Mouse (Mus musculus): ENCODE measurements around the gene Olfr718-ps1. TPM values are rescaled to one million over a fixed set of nuclear protein-coding genes. Genes with fewer than 3 reads are reported as not detected.

Olfr718-ps1 gene
- polyA plus RNA-seq (2012; rRNA removed), result not detected in 2 replicates

DNA sequence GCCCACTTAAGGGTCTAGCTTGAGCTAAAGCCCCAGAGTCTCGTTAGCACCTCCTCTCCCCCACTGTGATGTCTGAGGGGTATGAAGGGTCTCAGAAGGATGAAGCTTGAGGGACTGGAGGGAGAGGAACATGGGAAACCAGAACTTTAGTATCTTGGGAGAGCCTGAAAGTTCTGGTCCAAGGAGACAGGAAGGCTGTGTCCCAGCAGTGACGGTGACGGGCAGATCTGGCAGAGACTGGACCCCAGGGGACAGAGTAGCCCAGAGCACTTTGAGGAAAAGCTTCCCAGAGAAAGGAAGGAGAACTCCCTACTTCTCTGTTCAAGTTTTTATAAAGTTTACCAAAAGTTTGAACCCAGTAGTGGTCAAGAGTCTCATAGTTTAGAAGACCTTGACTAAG, at the start of gene Olfr718-ps1:
TSS of gene Olfr718-ps1 (minus strand) at position 101 of the 400 bp plus-strand sequence.

DNA sequence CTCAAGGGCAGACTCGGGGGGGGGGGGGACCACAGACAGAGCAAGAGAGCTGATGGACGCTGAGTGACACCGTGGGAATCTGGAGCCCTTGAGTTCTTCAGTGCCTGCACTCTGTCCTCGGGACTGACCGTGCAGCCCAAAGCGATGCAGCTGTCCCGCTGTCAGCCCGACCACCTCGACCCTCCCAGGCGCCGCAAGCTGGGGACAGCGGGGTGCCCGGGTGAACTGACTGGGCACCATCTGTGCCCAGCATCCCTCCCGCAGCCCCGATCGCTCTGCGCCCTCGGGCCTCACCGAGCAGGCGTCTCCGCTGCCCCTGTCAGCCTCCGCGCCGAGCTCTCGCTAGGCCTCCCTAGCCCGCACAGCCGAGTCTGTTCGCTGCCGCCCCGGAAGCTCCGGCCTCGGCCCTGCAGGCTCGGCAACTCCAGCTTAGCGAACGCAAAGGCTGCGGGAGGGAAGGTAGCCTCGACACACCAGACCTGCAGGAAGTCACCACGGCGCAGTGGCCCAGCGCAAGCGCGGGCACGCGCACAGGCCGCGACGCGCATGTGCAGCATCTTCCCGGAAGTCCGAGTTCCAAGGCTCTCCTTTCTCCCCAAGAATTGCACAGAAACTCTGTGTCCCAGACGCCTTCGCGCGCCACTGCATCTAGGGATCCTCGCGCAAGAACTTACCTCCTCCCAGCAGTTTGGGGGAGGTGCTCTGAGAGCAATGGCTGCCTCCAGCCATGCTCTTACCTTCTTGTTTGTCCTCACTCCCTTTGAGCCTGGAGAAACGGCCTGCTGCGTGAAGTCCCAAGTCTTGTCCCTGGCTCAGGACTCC, 33.1 kb upstream of the Olfr718-ps1 start, which contains the start of the genes Rbak and Spdye4b:
TSS of gene Rbak (minus strand) at position 521 of the 822 bp plus-strand sequence.
TSS of gene Spdye4b (plus strand) at position 763 of the 822 bp plus-strand sequence.

DNA sequence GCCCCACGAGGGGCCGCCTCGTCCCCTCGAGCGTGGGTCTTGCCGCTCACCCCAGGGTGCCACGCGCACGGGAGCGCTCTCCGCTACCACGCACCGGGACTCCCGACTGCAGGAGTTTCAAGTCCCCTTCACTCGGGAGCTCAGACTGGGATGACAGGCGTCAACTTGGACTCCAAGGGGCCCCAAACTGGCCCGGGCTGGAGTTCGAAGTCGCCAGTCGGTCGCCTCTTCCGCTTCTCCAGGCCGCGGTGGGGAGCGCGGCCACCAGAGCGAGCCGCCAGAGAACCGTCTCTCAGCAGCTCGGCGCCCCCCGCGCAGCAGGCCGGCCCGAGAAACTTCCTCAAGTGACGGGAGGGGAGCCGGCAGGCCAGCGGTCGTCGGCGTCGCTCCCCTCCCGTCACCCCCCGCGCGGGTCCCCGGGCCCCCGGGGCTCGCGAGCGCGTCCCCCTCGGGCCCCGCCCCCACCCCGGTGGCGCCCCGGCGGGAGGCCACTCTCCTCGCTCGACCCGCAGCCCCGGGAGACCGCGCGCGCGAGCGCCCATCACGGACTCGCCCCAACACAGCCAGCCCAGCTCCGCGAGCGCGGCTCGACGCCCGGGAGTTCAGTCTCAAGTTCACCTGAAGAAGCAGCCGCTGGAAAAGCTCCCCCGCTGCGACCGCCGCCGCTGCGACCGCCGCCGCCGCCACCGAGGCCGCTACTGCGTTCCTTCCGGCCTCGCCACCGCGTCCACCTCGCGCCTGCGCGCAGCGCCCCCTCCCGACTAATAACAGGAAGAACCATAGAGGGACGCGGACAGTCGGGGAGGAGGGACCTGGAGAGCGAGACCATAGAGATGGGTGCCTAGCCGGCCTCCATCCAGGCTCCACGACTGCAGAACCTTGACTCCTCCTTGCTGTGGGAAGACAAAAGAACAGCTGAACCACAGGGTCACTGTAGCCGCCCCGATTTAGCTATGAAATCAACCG, 34.8 kb downstream of the Olfr718-ps1 start, which contains the start of gene Rnf216:
TSS of gene Rnf216 (minus strand) at position 714 of the 966 bp plus-strand sequence.

Other genes starting within 250 kb of the Olfr718-ps1 start
- gene Actb, start 240.8 kb downstream of the Olfr718-ps1 start, polyA plus RNA-seq (2012; rRNA removed), result 3,652 and 4,212 TPM in 2 replicates
- gene Fscn1, start 187.2 kb downstream of the Olfr718-ps1 start, polyA plus RNA-seq (2012; rRNA removed), result 405 and 447 TPM in 2 replicates
- gene Rnf216, start 34.6 kb downstream of the Olfr718-ps1 start, polyA plus RNA-seq (2012; rRNA removed), result 25.2 and 31.8 TPM in 2 replicates
- gene Rbak, start 33.2 kb upstream of the Olfr718-ps1 start, polyA plus RNA-seq (2012; rRNA removed), result 15.5 and 19.2 TPM in 2 replicates
- not detected in 2 replicates for gene Spdye4b, start 33.4 kb upstream of the Olfr718-ps1 start, polyA plus RNA-seq (2012; rRNA removed)
- gene Spdye4a, start 79.3 kb upstream of the Olfr718-ps1 start, polyA plus RNA-seq (2012; rRNA removed), result not detected in 2 replicates
- 29.6 and 33.9 TPM in 2 replicates for gene Zfp12, start 87.6 kb upstream of the Olfr718-ps1 start, polyA plus RNA-seq (2012; rRNA removed)
- 12.2 and 21.6 TPM in 2 replicates for gene Zfp316, start 122.4 kb upstream of the Olfr718-ps1 start, polyA plus RNA-seq (2012; rRNA removed)
- 0.61 and 1.2 TPM in 2 replicates for gene Zfp853, start 146.0 kb upstream of the Olfr718-ps1 start, polyA plus RNA-seq (2012; rRNA removed)
- gene E130309D02Rik, start 167.8 kb upstream of the Olfr718-ps1 start, polyA plus RNA-seq (2012; rRNA removed), result 31.9 and 33.7 TPM in 2 replicates
- 43.6 and 58.9 TPM in 2 replicates for gene Zdhhc4, start 181.7 kb upstream of the Olfr718-ps1 start, polyA plus RNA-seq (2012; rRNA removed)
- gene Grid2ip, start 209.8 kb upstream of the Olfr718-ps1 start, polyA plus RNA-seq (2012; rRNA removed), result 0.82 and 0.89 TPM in 2 replicates

Measured in central nervous system, embryonic 11.5 days (tissue).